Mouse (Mus musculus): ENCODE measurements around the gene Pcolce. TPM values are rescaled to one million over a fixed set of nuclear protein-coding genes. Genes with fewer than 3 reads are reported as not detected.

Pcolce gene
- total and polyA plus RNA-seq, 2 experiments from 2014 or later = 20.3 to 22.5 TPM

DNA sequence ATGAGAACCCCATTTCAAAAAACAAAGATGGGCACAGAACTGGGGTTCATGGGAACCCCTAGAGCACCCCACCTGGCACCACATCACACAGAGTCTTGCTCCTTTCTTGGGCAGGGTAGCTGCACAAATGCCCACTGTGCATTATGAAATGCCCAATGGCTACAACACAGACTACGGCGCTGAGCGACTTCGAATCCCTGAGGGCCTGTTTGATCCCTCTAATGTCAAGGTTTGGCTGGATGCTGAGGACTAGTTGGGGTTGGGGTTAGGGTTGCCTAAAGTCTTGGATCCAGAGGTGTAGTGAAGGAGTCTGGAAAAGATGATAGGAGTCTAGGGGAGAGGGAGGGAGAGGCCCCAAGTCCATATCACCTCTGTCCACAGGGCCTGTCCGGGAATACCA, 47.2 kb downstream of the Pcolce start:
- peaks cover 21% of the 10 kb centered on the region for H3K36me3 ChIP-seq (ENCODE audit: insufficient read depth)
- no peak for TF ChIP-seq CTCF (IDR thresholded peaks at IDR 0.05; ENCODE audit: low read depth)
- H3K4me2 ChIP-seq (ENCODE audit: low read depth) = no peak overlapping the region
- no peaks in the 10 kb centered on the region for H3K9me3 ChIP-seq (ENCODE audit: low read length)
- H3K27me3 ChIP-seq (ENCODE audit: insufficient read depth, low read length) = no peaks in the 10 kb centered on the region
- WGBS = 93% methylated on average over 5 of the region's 5 CpGs
- ATAC-seq (no peak), DNase-seq (no peak)
- no peaks in the 10 kb centered on the region for H3K4me1 ChIP-seq (ENCODE audit: insufficient read depth)
- no peak overlapping the region for H3K4me3 ChIP-seq (ENCODE audit: low read depth, low read length)
- H3K9ac ChIP-seq = no peak overlapping the region
- no peak overlapping the region for H3K27ac ChIP-seq (ENCODE audit: low read depth, low read length)

DNA sequence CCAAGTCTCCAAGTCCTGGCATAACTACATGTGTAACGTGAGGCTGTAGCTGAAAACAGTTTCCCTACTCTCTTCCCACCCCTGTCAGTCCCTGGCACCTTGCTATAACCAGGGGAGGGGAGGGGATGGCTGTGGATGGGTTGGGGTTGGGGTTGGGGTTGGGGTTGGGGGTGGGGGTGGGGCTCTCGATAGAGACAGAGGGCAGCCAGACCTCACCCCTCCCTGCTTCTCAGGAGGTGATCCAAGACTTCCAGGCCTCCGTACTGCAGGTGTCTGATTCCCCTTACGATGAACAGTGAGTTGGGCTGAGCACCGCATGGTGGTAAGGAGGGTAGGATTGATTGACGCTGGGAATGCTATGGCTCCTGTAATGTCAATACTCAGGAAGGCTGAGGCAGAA, 47.8 kb downstream of the Pcolce start:
- H3K36me3 ChIP-seq (ENCODE audit: insufficient read depth) = peaks cover 21% of the 10 kb centered on the region
- H3K9me3 ChIP-seq (ENCODE audit: low read length) = no peaks in the 10 kb centered on the region
- no peak overlapping the region for H3K4me2 ChIP-seq (ENCODE audit: low read depth)
- H3K27me3 ChIP-seq (ENCODE audit: insufficient read depth, low read length) = no peaks in the 10 kb centered on the region
- TF ChIP-seq CTCF (IDR thresholded peaks at IDR 0.05; ENCODE audit: low read depth) = no peak
- 73% methylated on average over 6 of the region's 6 CpGs for WGBS
- H3K4me3 ChIP-seq (ENCODE audit: low read depth, low read length) = no peak overlapping the region
- no peaks in the 10 kb centered on the region for H3K4me1 ChIP-seq (ENCODE audit: insufficient read depth)
- H3K9ac ChIP-seq = no peak overlapping the region
- no peak overlapping the region for H3K27ac ChIP-seq (ENCODE audit: low read depth, low read length)
- ATAC-seq (no peak), DNase-seq (no peak)

DNA sequence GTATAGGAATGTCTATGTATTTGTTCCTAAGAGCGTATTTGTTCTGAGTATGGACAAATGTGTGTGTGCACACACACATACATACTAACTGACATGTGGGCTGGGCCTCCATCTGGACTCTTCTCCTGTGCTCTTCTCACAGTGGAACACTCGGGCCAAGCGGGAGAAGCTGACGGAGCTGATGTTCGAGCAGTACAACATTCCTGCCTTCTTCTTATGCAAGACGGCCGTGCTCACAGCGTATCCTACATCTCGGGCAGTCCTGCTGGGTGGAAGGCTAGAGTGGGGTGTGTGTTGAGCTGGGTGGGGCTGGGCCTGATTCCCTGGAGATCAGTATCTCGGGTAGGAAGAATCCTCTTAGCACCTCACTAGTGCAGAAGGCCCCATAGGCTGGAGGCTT, 50.6 kb downstream of the Pcolce start:
- TF ChIP-seq CTCF (IDR thresholded peaks at IDR 0.05; ENCODE audit: low read depth) = no peak
- no peak for ATAC-seq
- 75% methylated on average over 10 of the region's 10 CpGs for WGBS

DNA sequence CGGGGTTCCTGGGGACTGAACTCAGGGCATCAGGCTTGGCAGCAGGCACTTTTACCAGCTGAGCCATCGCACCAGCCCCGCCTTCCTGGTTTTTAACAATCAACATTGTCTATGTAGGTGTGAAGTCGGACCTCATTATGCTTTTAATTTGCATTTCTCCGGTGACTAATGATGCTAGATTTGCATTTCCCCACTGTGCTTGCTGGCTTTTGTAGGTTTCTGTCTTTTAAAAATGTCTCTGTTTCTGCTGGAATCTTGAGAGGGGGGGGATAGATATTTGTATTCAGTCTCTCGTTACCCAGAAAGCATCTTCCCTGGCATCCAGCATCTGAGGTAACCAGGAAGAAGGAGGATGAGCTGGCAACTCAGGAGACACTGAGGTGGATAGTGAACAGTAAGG, 52.0 kb downstream of the Pcolce start:
- no peak for TF ChIP-seq CTCF (IDR thresholded peaks at IDR 0.05; ENCODE audit: low read depth)
- 32% methylated on average over 6 of the region's 6 CpGs for WGBS
- Histone ChIP-seq H3K9ac (no peak overlapping the region), H3K36me3 (ENCODE audit: insufficient read depth) (peaks cover 25% of the 10 kb centered on the region), H3K4me2 (ENCODE audit: low read depth) (no peak overlapping the region), H3K9me3 (ENCODE audit: low read length) (no peaks in the 10 kb centered on the region), H3K27me3 (ENCODE audit: insufficient read depth, low read length) (no peaks in the 10 kb centered on the region), H3K4me1 (ENCODE audit: insufficient read depth) (no peaks in the 10 kb centered on the region), H3K27ac (ENCODE audit: low read depth, low read length) (no peak overlapping the region), H3K4me3 (ENCODE audit: low read depth, low read length) (no peak overlapping the region)
- no peak for ATAC-seq
- no peak for DNase-seq

More for the DNA sequence above, 50.6 kb downstream of the Pcolce start:
- peaks cover 28% of the 10 kb centered on the region for H3K36me3 ChIP-seq (ENCODE audit: insufficient read depth)
- no peaks in the 10 kb centered on the region for H3K27me3 ChIP-seq (ENCODE audit: insufficient read depth, low read length)
- H3K4me3 ChIP-seq (ENCODE audit: low read depth, low read length) = no peak overlapping the region
- H3K9ac ChIP-seq = no peak overlapping the region
- H3K4me1 ChIP-seq (ENCODE audit: insufficient read depth) = no peaks in the 10 kb centered on the region
- H3K4me2 ChIP-seq (ENCODE audit: low read depth) = no peak overlapping the region
- no peak overlapping the region for H3K27ac ChIP-seq (ENCODE audit: low read depth, low read length)
- H3K9me3 ChIP-seq (ENCODE audit: low read length) = no peaks in the 10 kb centered on the region
- DNase-seq = no peak

Other genes with a start within 250 kb of the Pcolce start
- gene Zan, start 136.7 kb downstream of the Pcolce start, total RNA-seq (2014; rRNA removed) = 0.31 and 0.62 TPM in 2 replicates
- 0.08 and 0.14 TPM in 2 replicates for gene Zan, start 136.7 kb downstream of the Pcolce start, polyA plus RNA-seq (2015; fragmentation: Nextera tagmentation; extraction: Ambion mirVana)
- 79.1 and 80.6 TPM in 2 replicates for gene Pop7, start 111.3 kb downstream of the Pcolce start, total RNA-seq (2014; rRNA removed)
- gene Pop7, start 111.3 kb downstream of the Pcolce start, polyA plus RNA-seq (2015; fragmentation: Nextera tagmentation; extraction: Ambion mirVana) = 99.2 and 110 TPM in 2 replicates
- 21.1 and 25.2 TPM in 2 replicates for gene Gigyf1, start 95.2 kb downstream of the Pcolce start, total RNA-seq (2014; rRNA removed)
- 6.1 and 10.6 TPM in 2 replicates for gene Gigyf1, start 95.2 kb downstream of the Pcolce start, polyA plus RNA-seq (2015; fragmentation: Nextera tagmentation; extraction: Ambion mirVana)
- gene Epo, start 80.5 kb downstream of the Pcolce start, total RNA-seq (2014; rRNA removed) = not detected in 2 replicates
- gene Epo, start 80.5 kb downstream of the Pcolce start, polyA plus RNA-seq (2015; fragmentation: Nextera tagmentation; extraction: Ambion mirVana) = not detected in 2 replicates
- 1,237 and 1,339 TPM in 2 replicates for gene Gnb2, start 80.3 kb downstream of the Pcolce start, total RNA-seq (2014; rRNA removed)
- 766 and 769 TPM in 2 replicates for gene Gnb2, start 80.3 kb downstream of the Pcolce start, polyA plus RNA-seq (2015; fragmentation: Nextera tagmentation; extraction: Ambion mirVana)
- gene Actl6b, start 60.3 kb downstream of the Pcolce start, total RNA-seq (2014; rRNA removed) = 234 and 254 TPM in 2 replicates
- gene Actl6b, start 60.3 kb downstream of the Pcolce start, polyA plus RNA-seq (2015; fragmentation: Nextera tagmentation; extraction: Ambion mirVana) = 256 and 281 TPM in 2 replicates
- gene Tfr2, start 43.9 kb downstream of the Pcolce start, total RNA-seq (2014; rRNA removed) = 12.6 and 16.3 TPM in 2 replicates
- gene Tfr2, start 43.9 kb downstream of the Pcolce start, polyA plus RNA-seq (2015; fragmentation: Nextera tagmentation; extraction: Ambion mirVana) = 9.4 and 11.7 TPM in 2 replicates
- gene Mospd3, start 12.7 kb downstream of the Pcolce start, total RNA-seq (2014; rRNA removed) = 4.9 and 5.8 TPM in 2 replicates
- gene Mospd3, start 12.7 kb downstream of the Pcolce start, polyA plus RNA-seq (2015; fragmentation: Nextera tagmentation; extraction: Ambion mirVana) = 61.5 and 67.9 TPM in 2 replicates
- 0.23 and 0.24 TPM in 2 replicates for gene Fbxo24, start 15.2 kb upstream of the Pcolce start, total RNA-seq (2014; rRNA removed)
- gene Fbxo24, start 15.2 kb upstream of the Pcolce start, polyA plus RNA-seq (2015; fragmentation: Nextera tagmentation; extraction: Ambion mirVana) = 0.09 and 0.10 TPM in 2 replicates
- gene Lrch4, start 15.3 kb upstream of the Pcolce start, total RNA-seq (2014; rRNA removed) = 3.3 and 5.6 TPM in 2 replicates
- gene Lrch4, start 15.3 kb upstream of the Pcolce start, polyA plus RNA-seq (2015; fragmentation: Nextera tagmentation; extraction: Ambion mirVana) = 11.3 and 12.8 TPM in 2 replicates
- 3.6 and 6.1 TPM in 2 replicates for gene Gm20605, start 15.4 kb upstream of the Pcolce start, total RNA-seq (2014; rRNA removed)
- gene Gm20605, start 15.4 kb upstream of the Pcolce start, polyA plus RNA-seq (2015; fragmentation: Nextera tagmentation; extraction: Ambion mirVana) = 1.9 and 2.4 TPM in 2 replicates
- gene Sap25, start 27.6 kb upstream of the Pcolce start, total RNA-seq (2014; rRNA removed) = 4.4 and 4.6 TPM in 2 replicates
- 1.8 TPM in 2 replicates for gene Sap25, start 27.6 kb upstream of the Pcolce start, polyA plus RNA-seq (2015; fragmentation: Nextera tagmentation; extraction: Ambion mirVana)
- gene Irs3, start 31.9 kb upstream of the Pcolce start, total RNA-seq (2014; rRNA removed) = 0.31 and 0.76 TPM in 2 replicates
- 0.08 and 0.29 TPM in 2 replicates for gene Irs3, start 31.9 kb upstream of the Pcolce start, polyA plus RNA-seq (2015; fragmentation: Nextera tagmentation; extraction: Ambion mirVana)
- 18.7 and 22.1 TPM in 2 replicates for gene Agfg2, start 70.9 kb upstream of the Pcolce start, total RNA-seq (2014; rRNA removed)
- gene Agfg2, start 70.9 kb upstream of the Pcolce start, polyA plus RNA-seq (2015; fragmentation: Nextera tagmentation; extraction: Ambion mirVana) = 12.6 and 15.0 TPM in 2 replicates
- 251 and 252 TPM in 2 replicates for gene Nyap1, start 127.8 kb upstream of the Pcolce start, total RNA-seq (2014; rRNA removed)
- gene Nyap1, start 127.8 kb upstream of the Pcolce start, polyA plus RNA-seq (2015; fragmentation: Nextera tagmentation; extraction: Ambion mirVana) = 42.0 and 48.9 TPM in 2 replicates
- gene Tsc22d4, start 131.9 kb upstream of the Pcolce start, total RNA-seq (2014; rRNA removed) = 120 and 135 TPM in 2 replicates
- 112 and 134 TPM in 2 replicates for gene Tsc22d4, start 131.9 kb upstream of the Pcolce start, polyA plus RNA-seq (2015; fragmentation: Nextera tagmentation; extraction: Ambion mirVana)
- gene Ppp1r35, start 165.1 kb upstream of the Pcolce start, total RNA-seq (2014; rRNA removed) = 28.8 and 47.4 TPM in 2 replicates
- gene Ppp1r35, start 165.1 kb upstream of the Pcolce start, polyA plus RNA-seq (2015; fragmentation: Nextera tagmentation; extraction: Ambion mirVana) = 39.1 and 41.8 TPM in 2 replicates
- gene Mepce, start 173.9 kb upstream of the Pcolce start, total RNA-seq (2014; rRNA removed) = 33.3 and 47.7 TPM in 2 replicates
- gene Mepce, start 173.9 kb upstream of the Pcolce start, polyA plus RNA-seq (2015; fragmentation: Nextera tagmentation; extraction: Ambion mirVana) = 18.3 and 21.1 TPM in 2 replicates
- gene Zcwpw1, start 174.0 kb upstream of the Pcolce start, total RNA-seq (2014; rRNA removed) = 3.5 and 7.7 TPM in 2 replicates
- 3.1 and 4.8 TPM in 2 replicates for gene Zcwpw1, start 174.0 kb upstream of the Pcolce start, polyA plus RNA-seq (2015; fragmentation: Nextera tagmentation; extraction: Ambion mirVana)
- 0.14 and 0.15 TPM in 2 replicates for gene Pilra, start 222.5 kb upstream of the Pcolce start, total RNA-seq (2014; rRNA removed)
- 0.17 and 0.54 TPM in 2 replicates for gene Pilra, start 222.5 kb upstream of the Pcolce start, polyA plus RNA-seq (2015; fragmentation: Nextera tagmentation; extraction: Ambion mirVana)
- gene Pilrb1, start 244.3 kb upstream of the Pcolce start, total RNA-seq (2014; rRNA removed) = not detected in 2 replicates
- gene Pilrb1, start 244.3 kb upstream of the Pcolce start, polyA plus RNA-seq (2015; fragmentation: Nextera tagmentation; extraction: Ambion mirVana) = not detected in 2 replicates